Mouse (Mus musculus): ENCODE measurements around the gene Kdr. TPM values are rescaled to one million over a fixed set of nuclear protein-coding genes. Genes with fewer than 3 reads are reported as not detected.
"Not testable (repeated sequence)": the region's sequence is repeated elsewhere in the genome, so short reads cannot be mapped to it uniquely, and the experiment has no call there.

Gene Kdr
- polyA plus RNA-seq, 1 experiment = 6.7 TPM

DNA sequence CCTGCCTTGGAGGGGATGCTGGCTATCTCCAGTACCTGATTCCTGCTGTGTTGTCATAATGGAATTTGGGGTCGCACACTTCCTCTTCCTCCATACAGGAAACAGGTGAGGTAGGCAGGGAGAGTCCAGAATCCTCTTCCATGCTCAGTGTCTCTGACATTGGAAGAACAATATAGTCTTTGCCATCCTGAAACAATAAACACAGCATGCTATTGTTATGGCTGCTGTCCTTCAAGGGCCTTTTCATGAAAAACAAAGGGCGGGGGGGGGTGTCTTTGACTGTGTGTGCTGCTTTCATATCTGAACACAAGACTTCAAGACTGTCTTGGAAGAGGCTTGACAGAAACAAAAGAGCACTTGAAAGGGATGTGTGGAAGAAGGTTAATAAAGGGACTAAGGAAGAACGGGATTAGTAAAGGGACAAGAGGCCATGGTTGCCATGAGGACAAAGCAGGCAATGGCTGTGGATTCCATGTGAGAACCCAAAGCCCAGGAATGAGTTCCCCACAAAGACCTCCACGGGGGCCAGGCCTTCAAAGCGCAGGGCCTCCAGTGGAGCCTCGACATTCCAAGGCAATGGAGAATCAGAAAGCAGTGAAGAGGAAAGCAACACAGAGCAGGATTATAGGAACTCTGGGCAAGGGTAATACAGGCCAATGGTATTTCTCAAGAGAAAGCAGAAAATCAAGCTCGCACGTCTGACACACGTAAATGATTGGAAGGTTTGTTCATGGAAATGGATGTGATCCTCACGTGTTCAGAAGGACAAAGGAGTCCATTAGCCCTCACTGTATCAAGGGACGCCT lies 36.3 kb downstream of the Kdr start:
- no peak for DNase-seq
- Histone ChIP-seq H3K4me1 (ENCODE audit: control insufficient read depth, insufficient read depth, low read length) (no peaks in the 10 kb centered on the region), H3K27ac (ENCODE audit: insufficient read depth, low read length) (no peak overlapping the region), H3K27me3 (ENCODE audit: control insufficient read depth, insufficient read depth, low read length) (no peaks in the 10 kb centered on the region; the same call in 1 of the 2 replicates), H3K4me3 (replicated peaks; ENCODE audit: insufficient read depth, low read depth, low read length) (no peak overlapping the region)
- 49% methylated on average over 11 of the region's 11 CpGs for WGBS
- TF ChIP-seq CTCF (IDR thresholded peaks at IDR 0.05; ENCODE audit: borderline replicate concordance, insufficient read depth, low read depth, low read length) (no peak), POLR2A (IDR thresholded peaks at IDR 0.05; ENCODE audit: borderline replicate concordance, insufficient read depth, low read length) (no peak)

DNA sequence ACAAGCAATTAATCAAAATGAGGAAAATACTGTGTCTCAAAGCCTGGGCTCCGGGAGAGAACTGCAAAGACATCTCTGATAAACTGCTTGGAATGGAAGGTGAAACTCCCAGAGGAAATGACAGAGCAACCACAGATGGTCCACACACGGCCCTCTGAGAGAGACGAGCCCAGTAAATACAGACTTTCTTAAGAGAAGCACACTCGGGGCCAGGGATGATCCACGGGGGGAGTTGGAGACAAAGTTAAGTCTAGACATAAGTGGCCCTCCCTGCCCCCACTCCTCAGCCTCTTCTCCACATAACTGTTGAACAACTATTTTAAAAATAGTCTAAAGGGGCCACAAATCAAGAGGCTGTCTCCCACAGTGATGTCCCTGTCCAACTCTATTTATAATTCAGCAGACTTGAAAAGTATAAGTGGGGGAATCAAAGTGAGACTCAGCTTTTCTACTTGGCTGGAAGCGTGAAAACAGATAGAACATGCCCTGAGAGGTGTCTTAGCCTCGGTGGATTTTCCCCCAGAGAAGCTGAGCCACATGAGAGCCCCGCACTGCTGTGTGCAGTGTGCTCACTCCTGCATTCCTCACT lies 39.0 kb downstream of the Kdr start:
- no peak overlapping the region for H3K4me3 ChIP-seq (replicated peaks; ENCODE audit: insufficient read depth, low read depth, low read length)
- TF ChIP-seq CTCF (IDR thresholded peaks at IDR 0.05; ENCODE audit: borderline replicate concordance, insufficient read depth, low read depth, low read length) (no peak), POLR2A (IDR thresholded peaks at IDR 0.05; ENCODE audit: borderline replicate concordance, insufficient read depth, low read length) (no peak)
- no peak for DNase-seq
- H3K27ac ChIP-seq (ENCODE audit: insufficient read depth, low read length) = no peak overlapping the region
- no peaks in the 10 kb centered on the region for H3K4me1 ChIP-seq (ENCODE audit: control insufficient read depth, insufficient read depth, low read length)
- H3K27me3 ChIP-seq (ENCODE audit: control insufficient read depth, insufficient read depth, low read length) = no peaks in the 10 kb centered on the region; the same call in 1 of the 2 replicates
- WGBS = 46% methylated on average over 8 of the region's 8 CpGs

DNA sequence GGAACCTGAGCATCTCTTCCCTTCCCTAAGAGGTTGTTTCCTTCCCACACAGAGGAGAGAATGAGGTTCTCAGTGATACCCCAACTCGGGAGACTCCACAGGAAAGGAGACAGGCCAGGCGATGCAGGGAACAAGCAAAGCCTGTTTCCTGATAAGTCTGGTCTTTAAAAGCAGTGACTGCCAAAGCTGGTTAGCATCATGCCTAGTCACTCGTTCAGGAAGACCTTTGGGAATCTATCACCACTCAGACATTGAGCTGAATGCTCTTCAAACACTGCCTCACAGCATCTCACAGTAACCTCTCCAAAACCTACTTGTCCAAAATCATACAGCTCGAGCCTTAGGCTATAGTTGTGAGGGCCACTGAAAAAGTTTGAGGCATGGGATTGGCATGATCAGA lies 40.2 kb downstream of the Kdr start:
- no peak overlapping the region for H3K27ac ChIP-seq (ENCODE audit: insufficient read depth, low read length)
- H3K27me3 ChIP-seq (ENCODE audit: control insufficient read depth, insufficient read depth, low read length) = no peaks in the 10 kb centered on the region; the same call in 1 of the 2 replicates
- H3K4me1 ChIP-seq (ENCODE audit: control insufficient read depth, insufficient read depth, low read length) = no peaks in the 10 kb centered on the region
- 68% methylated on average over 4 of the region's 4 CpGs for WGBS
- no peak for DNase-seq
- TF ChIP-seq POLR2A (IDR thresholded peaks at IDR 0.05; ENCODE audit: borderline replicate concordance, insufficient read depth, low read length) (no peak), CTCF (IDR thresholded peaks at IDR 0.05; ENCODE audit: borderline replicate concordance, insufficient read depth, low read depth, low read length) (no peak)
- H3K4me3 ChIP-seq (replicated peaks; ENCODE audit: insufficient read depth, low read depth, low read length) = no peak overlapping the region

DNA sequence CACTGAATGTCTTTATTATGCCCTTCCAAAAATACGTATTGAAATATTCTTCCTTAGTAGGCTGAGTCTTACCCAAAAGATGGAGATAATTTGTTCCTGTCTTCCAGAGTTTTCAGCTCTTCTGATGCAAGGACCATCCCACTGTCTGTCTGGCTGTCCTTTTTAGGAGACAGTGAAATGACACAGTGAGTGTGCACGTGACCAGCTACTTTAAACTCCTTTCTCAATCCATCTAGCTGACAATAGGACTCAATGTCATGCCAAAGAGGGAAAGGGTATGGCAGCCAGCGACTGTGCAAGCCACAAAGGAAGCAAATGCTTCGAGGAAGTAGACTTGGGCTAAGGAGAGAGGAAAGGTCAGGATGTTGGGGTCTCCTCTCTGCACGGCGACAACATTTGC lies 42.0 kb downstream of the Kdr start:
- WGBS = 90% methylated on average over 6 of the region's 6 CpGs
- DNase-seq = no peak
- TF ChIP-seq CTCF (IDR thresholded peaks at IDR 0.05; ENCODE audit: borderline replicate concordance, insufficient read depth, low read depth, low read length) = no peak
- TF ChIP-seq POLR2A (IDR thresholded peaks at IDR 0.05; ENCODE audit: borderline replicate concordance, insufficient read depth, low read length) = no peak
- Histone ChIP-seq H3K27me3 (ENCODE audit: control insufficient read depth, insufficient read depth, low read length) (no peaks in the 10 kb centered on the region; the same call in 1 of the 2 replicates), H3K4me3 (replicated peaks; ENCODE audit: insufficient read depth, low read depth, low read length) (no peak overlapping the region), H3K4me1 (ENCODE audit: control insufficient read depth, insufficient read depth, low read length) (no peaks in the 10 kb centered on the region), H3K27ac (ENCODE audit: insufficient read depth, low read length) (no peak overlapping the region)

DNA sequence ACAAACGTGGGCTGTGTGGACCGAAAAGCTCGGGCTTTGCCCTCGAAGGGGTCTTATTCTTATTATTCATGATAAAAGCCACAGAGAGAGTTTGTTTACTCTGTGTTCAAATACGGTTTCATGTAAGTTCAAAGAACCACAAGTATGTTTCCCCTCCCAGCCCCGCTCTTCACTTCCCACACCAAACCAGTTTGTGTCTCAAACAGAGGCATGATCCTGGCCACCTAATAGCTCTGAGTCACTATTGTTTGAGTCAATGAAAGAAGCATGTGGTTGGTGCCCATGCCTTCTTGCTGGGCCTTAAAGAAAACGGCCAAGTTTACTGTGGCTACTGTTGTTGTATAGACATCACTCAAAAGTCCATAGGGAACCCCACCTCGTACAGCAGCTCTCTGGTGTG lies 43.0 kb downstream of the Kdr start:
- DNase-seq = no peak
- no peak for TF ChIP-seq CTCF (IDR thresholded peaks at IDR 0.05; ENCODE audit: borderline replicate concordance, insufficient read depth, low read depth, low read length)
- no peak for TF ChIP-seq POLR2A (IDR thresholded peaks at IDR 0.05; ENCODE audit: borderline replicate concordance, insufficient read depth, low read length)
- Histone ChIP-seq H3K27me3 (ENCODE audit: control insufficient read depth, insufficient read depth, low read length) (no peaks in the 10 kb centered on the region; the same call in 1 of the 2 replicates), H3K27ac (ENCODE audit: insufficient read depth, low read length) (no peak overlapping the region), H3K4me3 (replicated peaks; ENCODE audit: insufficient read depth, low read depth, low read length) (no peak overlapping the region), H3K4me1 (ENCODE audit: control insufficient read depth, insufficient read depth, low read length) (no peaks in the 10 kb centered on the region)
- 91% methylated on average over 8 of the region's 8 CpGs for WGBS

DNA sequence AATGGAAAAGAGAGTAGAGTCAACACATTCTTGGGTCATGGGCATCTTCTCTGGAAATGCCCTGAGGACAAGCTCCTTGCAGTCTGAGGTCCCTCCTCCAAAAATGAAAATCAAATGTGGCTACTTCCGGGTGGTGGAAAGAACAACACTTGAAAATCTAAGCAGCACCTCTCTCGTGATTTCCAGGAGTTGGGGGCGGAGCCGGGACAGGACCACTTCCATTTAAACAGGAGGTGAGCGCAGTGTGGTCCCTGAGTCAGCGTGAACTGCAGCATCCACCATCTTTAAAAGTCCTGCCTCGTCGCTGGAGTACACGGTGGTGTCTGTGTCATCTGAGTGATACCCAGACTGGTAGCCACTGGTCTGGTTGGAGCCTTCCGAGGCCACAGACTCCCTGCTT lies 44.1 kb downstream of the Kdr start:
- no peak overlapping the region for H3K27ac ChIP-seq (ENCODE audit: insufficient read depth, low read length)
- H3K4me1 ChIP-seq (ENCODE audit: control insufficient read depth, insufficient read depth, low read length) = no peaks in the 10 kb centered on the region
- TF ChIP-seq POLR2A (IDR thresholded peaks at IDR 0.05; ENCODE audit: borderline replicate concordance, insufficient read depth, low read length) (no peak), CTCF (IDR thresholded peaks at IDR 0.05; ENCODE audit: borderline replicate concordance, insufficient read depth, low read depth, low read length) (no peak)
- WGBS = 90% methylated on average over 10 of the region's 10 CpGs
- H3K27me3 ChIP-seq (ENCODE audit: control insufficient read depth, insufficient read depth, low read length) = no peaks in the 10 kb centered on the region; the same call in 1 of the 2 replicates
- H3K4me3 ChIP-seq (replicated peaks; ENCODE audit: insufficient read depth, low read depth, low read length) = no peak overlapping the region
- no peak for DNase-seq

DNA sequence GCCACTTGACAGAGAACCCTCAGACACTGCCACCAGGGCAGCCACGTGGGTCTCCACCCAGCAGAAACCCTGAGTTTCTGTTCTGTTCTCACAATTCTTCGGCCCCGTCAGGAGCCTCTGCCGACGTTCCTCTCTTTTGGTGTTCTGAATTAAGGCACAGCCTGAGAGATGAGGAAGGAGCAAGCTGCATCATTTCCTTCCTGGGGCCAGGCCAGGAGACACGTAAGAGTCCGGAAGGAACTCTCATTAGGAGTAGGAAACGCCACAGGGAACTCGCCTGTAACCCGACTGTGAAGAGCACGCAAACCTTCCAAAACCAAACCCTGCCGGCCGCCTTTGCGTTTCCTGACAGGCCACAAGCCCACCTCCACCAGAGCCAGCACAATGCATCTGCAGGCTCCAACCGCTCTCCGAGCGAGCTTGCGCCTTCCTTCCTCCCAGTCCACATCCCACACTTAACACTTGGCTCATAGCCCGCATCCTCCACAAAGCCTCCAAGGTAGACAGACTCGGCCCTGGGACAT lies 44.7 kb downstream of the Kdr start:
- no peaks in the 10 kb centered on the region; the same call in 1 of the 2 replicates for H3K27me3 ChIP-seq (ENCODE audit: control insufficient read depth, insufficient read depth, low read length)
- 80% methylated on average over 20 of the region's 20 CpGs for WGBS
- H3K27ac ChIP-seq (ENCODE audit: insufficient read depth, low read length) = no peak overlapping the region
- no peak for DNase-seq
- TF ChIP-seq CTCF (IDR thresholded peaks at IDR 0.05; ENCODE audit: borderline replicate concordance, insufficient read depth, low read depth, low read length) = no peak
- no peak for TF ChIP-seq POLR2A (IDR thresholded peaks at IDR 0.05; ENCODE audit: borderline replicate concordance, insufficient read depth, low read length)
- H3K4me1 ChIP-seq (ENCODE audit: control insufficient read depth, insufficient read depth, low read length) = no peaks in the 10 kb centered on the region
- no peak overlapping the region for H3K4me3 ChIP-seq (replicated peaks; ENCODE audit: insufficient read depth, low read depth, low read length)

DNA sequence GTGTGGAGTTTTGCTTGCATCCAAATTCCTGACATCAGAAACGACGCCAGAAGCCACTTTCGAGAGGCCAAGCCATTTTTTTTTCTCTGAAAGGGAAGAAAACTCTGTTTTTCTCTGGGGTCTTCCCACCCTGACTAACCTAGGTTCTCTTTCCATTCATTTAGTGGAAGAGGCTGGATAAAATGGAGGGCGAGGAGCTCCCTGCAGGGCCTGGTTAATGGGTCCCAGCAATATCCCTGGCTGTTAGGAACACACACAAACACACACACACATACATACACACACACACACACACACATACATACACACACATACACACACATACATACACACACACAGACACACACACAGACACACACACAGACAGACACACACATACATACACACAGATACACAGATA lies 46.8 kb downstream of the Kdr start:
- not testable (repeated sequence) for DNase-seq; H3K27me3 ChIP-seq (ENCODE audit: control insufficient read depth, insufficient read depth, low read length); H3K4me3 ChIP-seq (replicated peaks; ENCODE audit: insufficient read depth, low read depth, low read length); H3K4me1 ChIP-seq (ENCODE audit: control insufficient read depth, insufficient read depth, low read length); H3K27ac ChIP-seq (ENCODE audit: insufficient read depth, low read length)
- WGBS = 91% methylated on average over 4 of the region's 4 CpGs

All from cerebellum, adult 2 months (tissue).